Mouse (Mus musculus) layer of hippocampus, adult 9-11 months (tissue): ENCODE measurements around the gene Elf1.

ENCODE experiments used
- DNase-seq: peaks from one replicate; pipeline ENCODE4 v3.0.0; 2022

Elf1 gene

GRCm38 (mm10) chr14:79494349-79494748 lies 13.4 kb downstream of the Elf1 start:
- DNase-seq: no peak

GRCm38 (mm10) chr14:79499326-79499725 lies 18.3 kb downstream of the Elf1 start:
- DNase-seq: no peak

- no peak for DNase-seq
Measured at GRCm38 (mm10) chr14:79500756-79501155, 19.8 kb downstream of the Elf1 start.

GRCm38 (mm10) chr14:79503371-79504075 lies 22.5 kb downstream of the Elf1 start:
- DNase-seq: no peak

GRCm38 (mm10) chr14:79504246-79505006 lies 23.4 kb downstream of the Elf1 start:
- DNase-seq: no peak

- no peak for DNase-seq
Measured at GRCm38 (mm10) chr14:79506207-79506606, 25.2 kb downstream of the Elf1 start.

GRCm38 (mm10) chr14:79507846-79508245 lies 26.9 kb downstream of the Elf1 start:
- DNase-seq: no peak

GRCm38 (mm10) chr14:79508662-79509305 lies 27.8 kb downstream of the Elf1 start:
- no peak for DNase-seq

GRCm38 (mm10) chr14:79511521-79511920 lies 30.5 kb downstream of the Elf1 start:
- DNase-seq: no peak

GRCm38 (mm10) chr14:79513951-79514350 lies 33.0 kb downstream of the Elf1 start:
- no peak for DNase-seq

GRCm38 (mm10) chr14:79515100-79515499 lies 34.1 kb downstream of the Elf1 start:
- DNase-seq: no peak

GRCm38 (mm10) chr14:79515511-79516242 lies 34.7 kb downstream of the Elf1 start:
- DNase-seq: no peak

GRCm38 (mm10) chr14:79516243-79516610 lies 35.2 kb downstream of the Elf1 start:
- no peak for DNase-seq

- no peak for DNase-seq
Measured at GRCm38 (mm10) chr14:79516751-79517150, 35.8 kb downstream of the Elf1 start.

- DNase-seq: no peak
Measured at GRCm38 (mm10) chr14:79517185-79517740, 36.3 kb downstream of the Elf1 start.

- DNase-seq: no peak
Measured at GRCm38 (mm10) chr14:79518123-79518522, 37.1 kb downstream of the Elf1 start.

- DNase-seq: no peak
Measured at GRCm38 (mm10) chr14:79518761-79519662, 38.0 kb downstream of the Elf1 start.

GRCm38 (mm10) chr14:79519663-79519975 lies 38.6 kb downstream of the Elf1 start:
- DNase-seq: no peak

- no peak for DNase-seq
Measured at GRCm38 (mm10) chr14:79520612-79521011, 39.6 kb downstream of the Elf1 start.

- no peak for DNase-seq
Measured at GRCm38 (mm10) chr14:79521056-79521455, 40.1 kb downstream of the Elf1 start.

GRCm38 (mm10) chr14:79521471-79522117 lies 40.6 kb downstream of the Elf1 start:
- no peak for DNase-seq
